Mouse (Mus musculus): ENCODE measurements at regions not wholly inside any gene's neighbourhood (a gene's known extent, or its start where the extent isn't known, plus 50 kb on each side); places are given as distances from the start of the nearest gene placed in this dataset.

- TF ChIP-seq EP300 (IDR thresholded peaks at IDR 0.05): no peak
- TF ChIP-seq CTCF (IDR thresholded peaks at IDR 0.05): no peak
These were observed 69.4 kb downstream of the Lmo4 start for GRCm38 (mm10) chr3:144135646-144136045.

Data from lung, postnatal 0 days (tissue).